Mouse (Mus musculus): ENCODE measurements around the gene Gm20388. TPM values are rescaled to one million over a fixed set of nuclear protein-coding genes. Genes with fewer than 3 reads are reported as not detected.

Gene Gm20388
- total RNA-seq, 1 experiment from 2014 or later = 35.7 TPM

- peak; percentile 79 for ATAC-seq (replicated peaks; ENCODE audit: low read depth, poor library complexity, severe bottlenecking)
Observed at GRCm38 (mm10) chr8:124346852-124347523, 4436.3 kb downstream of the Gm20388 start.

GRCm38 (mm10) chr8:124348087-124348486 lies 4437.4 kb downstream of the Gm20388 start:
- ATAC-seq (replicated peaks; ENCODE audit: low read depth, poor library complexity, severe bottlenecking) = no peak

- ATAC-seq (replicated peaks; ENCODE audit: low read depth, poor library complexity, severe bottlenecking) = peak; percentile 66
Observed at GRCm38 (mm10) chr8:124349663-124350062, 4439.0 kb downstream of the Gm20388 start.

- ATAC-seq (replicated peaks; ENCODE audit: low read depth, poor library complexity, severe bottlenecking) = no peak
Observed at GRCm38 (mm10) chr8:124351636-124352035, 4441.0 kb downstream of the Gm20388 start.

GRCm38 (mm10) chr8:124360911-124361310 lies 4450.3 kb downstream of the Gm20388 start:
- no peak for ATAC-seq (replicated peaks; ENCODE audit: low read depth, poor library complexity, severe bottlenecking)

GRCm38 (mm10) chr8:124361773-124362427 lies 4451.3 kb downstream of the Gm20388 start:
- ATAC-seq (replicated peaks; ENCODE audit: low read depth, poor library complexity, severe bottlenecking) = no peak

- no peak for ATAC-seq (replicated peaks; ENCODE audit: low read depth, poor library complexity, severe bottlenecking)
Observed at GRCm38 (mm10) chr8:124362589-124362988, 4451.9 kb downstream of the Gm20388 start.

- no peak for ATAC-seq (replicated peaks; ENCODE audit: low read depth, poor library complexity, severe bottlenecking)
Observed at GRCm38 (mm10) chr8:124363337-124363736, 4452.7 kb downstream of the Gm20388 start.

GRCm38 (mm10) chr8:124368213-124368612 lies 4457.6 kb downstream of the Gm20388 start:
- ATAC-seq (replicated peaks; ENCODE audit: low read depth, poor library complexity, severe bottlenecking) = peak; percentile 88

GRCm38 (mm10) chr8:124370422-124371183 lies 4460.0 kb downstream of the Gm20388 start:
- no peak for ATAC-seq (replicated peaks; ENCODE audit: low read depth, poor library complexity, severe bottlenecking)

- ATAC-seq (replicated peaks; ENCODE audit: low read depth, poor library complexity, severe bottlenecking) = no peak
Observed at GRCm38 (mm10) chr8:124371410-124372123, 4460.9 kb downstream of the Gm20388 start.

- ATAC-seq (replicated peaks; ENCODE audit: low read depth, poor library complexity, severe bottlenecking) = no peak
Observed at GRCm38 (mm10) chr8:124373753-124374152, 4463.1 kb downstream of the Gm20388 start.

- ATAC-seq (replicated peaks; ENCODE audit: low read depth, poor library complexity, severe bottlenecking) = no peak; the same call in 1 of the 2 replicates
Observed at GRCm38 (mm10) chr8:124375168-124375567, 4464.5 kb downstream of the Gm20388 start.

GRCm38 (mm10) chr8:124375727-124376126 lies 4465.1 kb downstream of the Gm20388 start:
- ATAC-seq (replicated peaks; ENCODE audit: low read depth, poor library complexity, severe bottlenecking) = peak; percentile 31; the same call in 1 of the 2 replicates

GRCm38 (mm10) chr8:124376406-124376805 lies 4465.8 kb downstream of the Gm20388 start:
- ATAC-seq (replicated peaks; ENCODE audit: low read depth, poor library complexity, severe bottlenecking) = no peak

- ATAC-seq (replicated peaks; ENCODE audit: low read depth, poor library complexity, severe bottlenecking) = no peak
Observed at GRCm38 (mm10) chr8:124379289-124379688, 4468.6 kb downstream of the Gm20388 start.

GRCm38 (mm10) chr8:124382235-124382634 lies 4471.6 kb downstream of the Gm20388 start:
- ATAC-seq (replicated peaks; ENCODE audit: low read depth, poor library complexity, severe bottlenecking) = no peak

GRCm38 (mm10) chr8:124384336-124384735 lies 4473.7 kb downstream of the Gm20388 start:
- no peak for ATAC-seq (replicated peaks; ENCODE audit: low read depth, poor library complexity, severe bottlenecking)

- no peak for ATAC-seq (replicated peaks; ENCODE audit: low read depth, poor library complexity, severe bottlenecking)
Observed at GRCm38 (mm10) chr8:124386225-124386899, 4475.7 kb downstream of the Gm20388 start.

- ATAC-seq (replicated peaks; ENCODE audit: low read depth, poor library complexity, severe bottlenecking) = no peak
Observed at GRCm38 (mm10) chr8:124389495-124389894, 4478.9 kb downstream of the Gm20388 start.

All from common myeloid progenitor, adult 5-6 weeks (primary cell).